ENCODE assay signal across 19 mouse cellular contexts in the genomic region with DNA sequence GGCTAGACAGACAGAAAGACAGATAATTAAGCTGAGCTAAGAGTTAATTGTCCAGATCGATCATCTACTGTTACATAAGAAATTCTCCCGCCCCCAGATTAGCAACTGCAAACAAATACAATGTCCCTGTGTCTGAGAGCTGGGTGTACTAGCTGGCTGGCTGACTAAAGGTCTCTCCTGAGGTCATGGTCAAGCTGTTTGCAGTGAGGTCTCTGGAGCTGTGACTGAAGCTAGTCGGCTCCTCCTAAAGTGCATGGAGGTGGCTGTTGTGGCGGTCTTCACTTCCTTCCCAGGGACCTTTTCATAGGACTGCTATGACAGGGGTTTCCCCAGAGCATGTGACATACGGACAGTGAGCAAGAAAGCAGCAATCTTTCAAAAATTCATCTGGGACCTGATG. TPM values are rescaled to one million over a fixed set of nuclear protein-coding genes. Genes with fewer than 3 reads are reported as not detected.
DNase-seq lines count a peak whose midpoint lies in the region; ATAC-seq and TF ChIP-seq lines count a peak whose summit lies in the region.
"Had no signal": no experiment of that assay in that cellular context is flagged by ENCODE, and none has a peak within 500 bp of the region (broad histone marks: within the 10 kb centered on the region; RNA-seq: fewer than 3 reads in every experiment).

No protein-coding gene starts in this region.

- H3K4me3 ChIP-seq in kidney, postnatal 0 days (replicated peaks; ENCODE audit: low read depth, low read length), result no peak overlapping the region
- H3K4me3 ChIP-seq in kidney, embryonic 16.5 days (ENCODE audit: low read length), result no peak overlapping the region
- H3K4me3 ChIP-seq in bone marrow macrophage, adult 2 months (ENCODE audit: insufficient read depth, low read length), result no peak overlapping the region
- no peak overlapping the region for H3K4me3 ChIP-seq in liver, postnatal 0 days (ENCODE audit: low read depth, low read length)
- H3K4me3 ChIP-seq: forebrain, embryonic 12.5 days; heart, embryonic 13.5 days; limb, embryonic 13.5 days; midbrain, embryonic 12.5 days; myocyte; neural tube, embryonic 15.5 days had no signal

- H3K4me2 ChIP-seq in kidney, postnatal 0 days (ENCODE audit: low read length), result no peak overlapping the region
- H3K4me2 ChIP-seq in kidney, embryonic 16.5 days (replicated peaks; ENCODE audit: low read depth, low read length), result no peak overlapping the region
- no peak overlapping the region for H3K4me2 ChIP-seq in liver, postnatal 0 days (ENCODE audit: low read depth, low read length)
- H3K4me2 ChIP-seq: forebrain, embryonic 12.5 days; heart, embryonic 13.5 days; limb, embryonic 13.5 days; midbrain, embryonic 12.5 days; neural tube, embryonic 15.5 days had no signal

- TF ChIP-seq CTCF in kidney, postnatal 0 days (IDR thresholded peaks at IDR 0.05; ENCODE audit: low read depth), result no peak
- TF ChIP-seq CTCF in bone marrow macrophage, adult 2 months (IDR thresholded peaks at IDR 0.05; ENCODE audit: low read depth, low read length), result no peak
- TF ChIP-seq CTCF in liver, postnatal 0 days (IDR thresholded peaks at IDR 0.05; ENCODE audit: low read depth), result no peak

- H3K9me3 ChIP-seq in kidney, postnatal 0 days (replicated peaks; ENCODE audit: low read length), result no peaks in the 10 kb centered on the region
- no peaks in the 10 kb centered on the region for H3K9me3 ChIP-seq in kidney, embryonic 16.5 days (ENCODE audit: low read length)
- H3K9me3 ChIP-seq in liver, postnatal 0 days (ENCODE audit: low read length), result no peaks in the 10 kb centered on the region
- H3K9me3 ChIP-seq: forebrain, embryonic 12.5 days; heart, embryonic 13.5 days; limb, embryonic 13.5 days; midbrain, embryonic 12.5 days; neural tube, embryonic 15.5 days had no signal

- H3K4me1 ChIP-seq in kidney, postnatal 0 days (replicated peaks; ENCODE audit: insufficient read depth, low read length), result no peaks in the 10 kb centered on the region
- 0 out of 2 replicates have a peak, but pooled peaks cover 4% of the 10 kb centered on the region for H3K4me1 ChIP-seq in kidney, embryonic 16.5 days (ENCODE audit: insufficient read depth, low read length)
- peaks cover 15% of the 10 kb centered on the region for H3K4me1 ChIP-seq in bone marrow macrophage, adult 2 months (ENCODE audit: control insufficient read depth, insufficient read depth, low read length)
- H3K4me1 ChIP-seq in liver, postnatal 0 days (ENCODE audit: insufficient read depth), result peaks cover 6% of the 10 kb centered on the region
- H3K4me1 ChIP-seq: forebrain, embryonic 12.5 days; heart, embryonic 13.5 days; limb, embryonic 13.5 days; midbrain, embryonic 12.5 days; neural tube, embryonic 15.5 days had no signal

- no peak for TF ChIP-seq POLR2A in bone marrow macrophage, adult 2 months (IDR thresholded peaks at IDR 0.05; ENCODE audit: borderline replicate concordance, low read depth, low read length)

- peak; percentile 80 for TF ChIP-seq EP300 in liver, postnatal 0 days (IDR thresholded peaks at IDR 0.05; ENCODE audit: low read depth)

- peak; percentile 34 for DNase-seq in kidney, postnatal 0 days (ENCODE audit: low spot score)
- DNase-seq in adrenal gland, adult 8-10 months, result peak; percentile 47
- peak; percentile 38 for DNase-seq in liver, postnatal 0 days
- DNase-seq in cerebellum, adult 9-10 months, result no peak
- DNase-seq in B cell, adult 2 months, result no peak
- DNase-seq in spleen, postnatal 4 days (ENCODE audit: low spot score in 2 of 2), result no peak
- DNase-seq: cerebellum, postnatal 14 days; kidney, postnatal 25 days; right cerebral cortex, postnatal 4 days; thymus, postnatal 4 days had no signal

- H3K27me3 ChIP-seq in kidney, postnatal 0 days (ENCODE audit: insufficient read depth, low read length), result no peaks in the 10 kb centered on the region
- no peaks in the 10 kb centered on the region for H3K27me3 ChIP-seq in kidney, embryonic 16.5 days (ENCODE audit: insufficient read depth, low read length)
- H3K27me3 ChIP-seq in liver, postnatal 0 days (ENCODE audit: insufficient read depth, low read length), result no peaks in the 10 kb centered on the region
- H3K27me3 ChIP-seq: forebrain, embryonic 12.5 days; heart, embryonic 13.5 days; limb, embryonic 13.5 days; midbrain, embryonic 12.5 days; neural tube, embryonic 15.5 days had no signal

- no peak overlapping the region for H3K27ac ChIP-seq in kidney, postnatal 0 days
- no peak overlapping the region for H3K27ac ChIP-seq in kidney, embryonic 16.5 days (ENCODE audit: low read length)
- peak overlapping the region; percentile 42 for H3K27ac ChIP-seq in bone marrow macrophage, adult 2 months (ENCODE audit: insufficient read depth, low read depth, low read length)
- peak overlapping the region; percentile 91 for H3K27ac ChIP-seq in liver, postnatal 0 days (ENCODE audit: low read depth)
- H3K27ac ChIP-seq: forebrain, embryonic 12.5 days; heart, embryonic 13.5 days; limb, embryonic 13.5 days; macrophage; midbrain, embryonic 12.5 days; neural tube, embryonic 15.5 days had no signal

- no peak overlapping the region for H3K9ac ChIP-seq in kidney, postnatal 0 days (ENCODE audit: low read depth, low read length)
- H3K9ac ChIP-seq in kidney, embryonic 16.5 days (replicated peaks; ENCODE audit: low read length), result no peak overlapping the region
- peak overlapping the region; percentile 7; the same call in 1 of the 2 replicates for H3K9ac ChIP-seq in liver, postnatal 0 days (replicated peaks)
- H3K9ac ChIP-seq: forebrain, embryonic 12.5 days; heart, embryonic 13.5 days; limb, embryonic 13.5 days; midbrain, embryonic 12.5 days; neural tube, embryonic 15.5 days had no signal

- ATAC-seq in kidney, postnatal 0 days (replicated peaks; ENCODE audit: low FRiP score, low read depth), result no peak
- ATAC-seq in kidney, embryonic 16.5 days (ENCODE audit: low FRiP score, low TSS enrichment), result no peak
- ATAC-seq in liver, postnatal 0 days, result peak; percentile 97

- 38% methylated on average over 5 of the region's 5 CpGs for WGBS in kidney, postnatal 0 days
- WGBS in kidney, embryonic 16.5 days, result 41% methylated on average over 5 of the region's 5 CpGs
- 33% methylated on average over 5 of the region's 5 CpGs for WGBS in liver, postnatal 0 days (ENCODE audit: insufficient replicate concordance)

- H3K36me3 ChIP-seq in kidney, postnatal 0 days (ENCODE audit: insufficient read depth, low read length), result no peaks in the 10 kb centered on the region
- no peaks in the 10 kb centered on the region for H3K36me3 ChIP-seq in kidney, embryonic 16.5 days (ENCODE audit: insufficient read depth, low read length)
- no peaks in the 10 kb centered on the region for H3K36me3 ChIP-seq in liver, postnatal 0 days (replicated peaks; ENCODE audit: insufficient read depth, low read length)
- H3K36me3 ChIP-seq: forebrain, embryonic 12.5 days; heart, embryonic 13.5 days; limb, embryonic 13.5 days; midbrain, embryonic 12.5 days; neural tube, embryonic 15.5 days had no signal

RNA-seq across cellular contexts. Expression of a gene that starts 40.5 kb away (rescaled TPM):
- polyA plus RNA-seq in kidney, postnatal 0 days (2015; fragmentation: Nextera tagmentation; extraction: Ambion mirVana), result 23.1 and 24.2 TPM in 2 replicates
- 29.8 and 30.4 TPM in 2 replicates for polyA plus RNA-seq in kidney, embryonic 16.5 days (2015; fragmentation: Nextera tagmentation; extraction: Ambion mirVana)
- 100 to 1,000 TPM in 3 of 4 experiments, 10 to 100 TPM in 1; 97.2 to 128 (median 115) TPM for total RNA-seq in adrenal gland, adult 8-10 months (2022)
- polyA plus RNA-seq in bone marrow macrophage, adult 2 months (2012; ENCODE audit: insufficient read depth, insufficient read length, missing spikeins), result 30.8 and 33.8 TPM in 2 replicates
- 12.0 and 14.9 TPM in 2 replicates for polyA plus RNA-seq in liver, postnatal 0 days (2015; fragmentation: Nextera tagmentation; extraction: Ambion mirVana)

Comparison
In these comparisons a context has a peak if more than half of its experiments do, and no peak if none do; other contexts are left out.
1. DNase-seq: peak in kidney, postnatal 0 days (single experiment), adrenal gland, adult 8-10 months (single experiment) and liver, postnatal 0 days (single experiment); none in cerebellum, adult 9-10 months (single experiment), B cell, adult 2 months (0 of 2) and spleen, postnatal 4 days (0 of 2).
2. H3K27ac ChIP-seq: peak in bone marrow macrophage, adult 2 months (single experiment) and liver, postnatal 0 days (single experiment); none in kidney, postnatal 0 days (single experiment) and kidney, embryonic 16.5 days (single experiment).